Mouse (Mus musculus) midbrain, embryonic 11.5 days (tissue): ENCODE results near the gene Gm8914. TPM values are rescaled to one million over a fixed set of nuclear protein-coding genes. Genes with fewer than 3 reads are reported as not detected.
"Not testable (repeated sequence)": the region's sequence is repeated elsewhere in the genome, so short reads cannot be mapped to it uniquely, and the experiment has no call there.

Experiments
- ATAC-seq: fragments of 200-750 bp; cut with Nextera tagmentation; 2 replicates; pipeline ENCODE4 v1.8.0; 2017; ENCODE audit warnings: moderate TSS enrichment, moderate library complexity; ENCODE audit not compliant: low FRiP score
- DNase-seq: peaks from one replicate; pipeline ENCODE4 v3.0.0; 2015; ENCODE audit warnings: low spot score; ENCODE audit errors: missing footprints
- H3K27ac ChIP-seq: fragments of 300-500 bp; sonication (generic); 2 replicates; pipeline ENCODE4 v1.5.1; 2014; ENCODE audit warnings: low read depth, low read length
- H3K27me3 ChIP-seq: fragments of 300-500 bp; sonication (generic); 2 replicates; pipeline ENCODE4 v1.6.1; 2014; ENCODE audit warnings: mild to moderate bottlenecking, low read length, moderate library complexity, mixed read lengths; ENCODE audit not compliant: control insufficient read depth, insufficient read depth
- H3K36me3 ChIP-seq: fragments of 300-500 bp; sonication (generic); 2 replicates; pipeline ENCODE4 v1.6.1; 2014; ENCODE audit warnings: mild to moderate bottlenecking, low read length, moderate library complexity, mixed read lengths; ENCODE audit not compliant: control insufficient read depth, insufficient read depth
- H3K4me1 ChIP-seq: fragments of 300-500 bp; sonication (generic); 2 replicates; pipeline ENCODE4 v1.6.1; 2014; ENCODE audit warnings: low read length; ENCODE audit not compliant: control insufficient read depth, insufficient read depth
- H3K4me2 ChIP-seq: fragments of 300-500 bp; sonication (generic); 2 replicates; pipeline ENCODE4 v1.6.1; 2014; ENCODE audit warnings: mild to moderate bottlenecking, moderate library complexity
- H3K4me3 ChIP-seq: fragments of 300-500 bp; sonication (generic); 2 replicates; pipeline ENCODE4 v1.5.1; 2014; ENCODE audit warnings: low read depth, low read length
- H3K9ac ChIP-seq: fragments of 300-500 bp; sonication (generic); 2 replicates; pipeline ENCODE4 v1.6.1; 2014; ENCODE audit warnings: low read length
- H3K9me3 ChIP-seq: fragments of 300-500 bp; sonication (generic); 2 replicates; pipeline ENCODE4 v1.6.1; 2016; ENCODE audit warnings: low read length; ENCODE audit not compliant: control insufficient read depth
- WGBS: fragments of 180-500 bp; shearing (Covaris S2); extraction: QIAGEN DNeasy Blood & Tissue Kit; methylation state at CpG from one replicate; pipeline ENCODE4 v1.1.7; 2014; 5-methylcytosine and 5-hydroxymethylcytosine counted together
- polyA plus RNA-seq: library from polyadenylated mRNA; unstranded; fragments of >200 nt; fragmentation: Nextera tagmentation; extraction: Ambion mirVana; gene quantifications from 2 replicates; pipeline ENCODE4 v1.2.1, GENCODE M21; 2014

Gm8914 gene
- not detected in 2 replicates for polyA plus RNA-seq

GRCm38 (mm10) chrX:91479826-91480225 is at the start of gene Gm8914:
Gene Gm8914, plus strand, starts transcription at chrX:91480126.
- not testable (repeated sequence) for H3K36me3 ChIP-seq, H3K4me2 ChIP-seq, ATAC-seq, H3K9me3 ChIP-seq, H3K9ac ChIP-seq, H3K4me3 ChIP-seq, H3K27me3 ChIP-seq, H3K4me1 ChIP-seq, H3K27ac ChIP-seq, DNase-seq
- no CpG with 5 or more reads among the region's 5 CpGs for WGBS

Other genes starting within 250 kb of the Gm8914 start
- not detected in 2 replicates for gene Mageb2, start 148.4 kb upstream of the Gm8914 start, polyA plus RNA-seq
- not detected in 2 replicates for gene Gm5072, start 87.6 kb upstream of the Gm8914 start, polyA plus RNA-seq
- gene 1700084M14Rik, start 95.8 kb downstream of the Gm8914 start, polyA plus RNA-seq, result not detected in 2 replicates
- not detected in 2 replicates for gene Gm14781, start 152.1 kb downstream of the Gm8914 start, polyA plus RNA-seq